Mouse (Mus musculus) bone marrow, adult 2 months (tissue): ENCODE data around the gene Rpgrip1l.

Source experiments
- CTCF ChIP-seq: fragments of 200-500 bp; IDR thresholded peaks from 2 replicates; pipeline ENCODE4 v1.5.1; 2011; ENCODE audit warnings: low read length, control low read depth; ENCODE audit not compliant: control insufficient read depth, insufficient read depth
- POLR2A ChIP-seq: fragments of 200-500 bp; IDR thresholded peaks from 2 replicates; pipeline ENCODE4 v1.6.1; 2011; ENCODE audit warnings: low read depth, mild to moderate bottlenecking, control low read depth, low read length, borderline replicate concordance; ENCODE audit not compliant: control insufficient read depth

DNA sequence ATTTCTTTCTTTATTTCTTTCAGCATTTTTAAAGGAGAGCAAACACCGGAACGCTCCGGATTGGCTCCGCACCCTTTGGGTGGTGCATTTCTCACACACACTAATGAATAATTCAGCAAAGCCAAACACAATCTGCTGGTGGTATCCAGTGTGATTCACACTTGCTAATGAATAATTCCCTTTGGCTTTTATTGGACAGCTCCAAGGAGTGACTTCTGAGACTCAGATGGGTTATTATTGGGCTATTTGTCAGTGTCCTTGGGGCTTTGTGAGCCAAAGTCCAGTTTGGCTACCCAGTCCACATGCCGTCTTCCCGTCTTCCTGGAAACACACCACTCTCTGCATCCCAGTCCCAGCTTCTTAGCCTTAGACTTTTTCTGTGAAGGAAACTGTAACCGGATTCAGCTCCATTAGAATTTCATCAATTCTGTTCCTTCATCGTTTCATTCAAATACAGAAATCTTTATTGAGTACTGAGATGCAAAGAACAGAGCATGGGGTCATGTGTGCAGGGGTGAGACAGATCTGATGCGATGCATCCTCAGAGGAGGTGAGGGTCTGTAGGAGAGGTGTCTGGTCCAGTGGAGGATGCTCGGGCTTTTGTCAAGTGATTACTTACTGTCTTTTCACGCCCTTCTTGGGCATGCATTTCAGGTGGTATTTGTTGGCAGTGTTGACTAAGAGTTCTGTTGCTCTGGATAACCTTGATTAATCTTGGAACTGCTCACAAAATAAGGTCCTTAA is 43.1 kb upstream of the Rpgrip1l start:
- TF ChIP-seq CTCF (no peak), POLR2A (no peak)
